Mouse (Mus musculus) left cerebral cortex, adult 6 months (tissue): ENCODE measurements around the gene Gm8909. TPM values are rescaled to one million over a fixed set of nuclear protein-coding genes. Genes with fewer than 3 reads are reported as not detected.

Source experiments
- long read RNA-seq, 2 experiments: library from polyadenylated mRNA; unstranded; transcript quantifications; one replicate each; pipeline ENCODE4 v2.0.0; 2019 to 2020
- polyA plus RNA-seq: library from polyadenylated mRNA; unstranded; fragments of <200 nt; fragmentation: Nextera tagmentation; gene quantifications from 2 replicates; pipeline ENCODE4 v1.2.3, GENCODE M21; 2021

The Gm8909 gene
- 0.39 TPM in 1 of 2 replicates, not detected in the other for polyA plus RNA-seq
- long read RNA-seq, experiment 1, result 0 reads
- long read RNA-seq, experiment 2, partial matches to known transcripts, result 0 of 1 reads
- long read RNA-seq, experiment 2, other reads (novel, unspliced or antisense), result 1 of 1 reads

GRCm38 (mm10) chr17:36168039-36168652 is at the start of gene Gm8909:
Gene Gm8909, minus strand, starts transcription at chr17:36168537.

GRCm38 (mm10) chr17:36190169-36190507 is 21.8 kb upstream of the Gm8909 start, which contains the start of gene H2-T3:
Gene H2-T3, minus strand, starts transcription at chr17:36190287.

GRCm38 (mm10) chr17:36128968-36129817 is 39.1 kb downstream of the Gm8909 start, which contains the start of gene Gm7030:
Gene Gm7030, minus strand, starts transcription at chr17:36129425.

GRCm38 (mm10) chr17:36121352-36122020 is 46.9 kb downstream of the Gm8909 start, which contains the start of gene Gm19684:
Gene Gm19684, plus strand, starts transcription at chr17:36121678.

Other genes starting within 250 kb of the Gm8909 start
- 50.2 and 50.3 TPM in 2 replicates for gene Abcf1, start 198.8 kb downstream of the Gm8909 start, polyA plus RNA-seq
- gene Gnl1, start 188.7 kb downstream of the Gm8909 start, polyA plus RNA-seq, result 23.8 and 41.5 TPM in 2 replicates
- gene Prr3, start 188.3 kb downstream of the Gm8909 start, polyA plus RNA-seq, result 12.1 and 12.4 TPM in 2 replicates
- 2.5 and 3.0 TPM in 2 replicates for gene H2-T24, start 148.0 kb downstream of the Gm8909 start, polyA plus RNA-seq
- 24.6 and 34.7 TPM in 2 replicates for gene H2-T23, start 135.7 kb downstream of the Gm8909 start, polyA plus RNA-seq
- gene H2-T22, start 125.8 kb downstream of the Gm8909 start, polyA plus RNA-seq, result 21.2 and 21.4 TPM in 2 replicates
- gene Gm6034, start 125.6 kb downstream of the Gm8909 start, polyA plus RNA-seq, result not detected in 2 replicates
- gene Gm11127, start 110.2 kb downstream of the Gm8909 start, polyA plus RNA-seq, result not detected in 2 replicates
- 0.06 TPM in 1 of 2 replicates, not detected in the other for gene Gm19684, start 46.9 kb downstream of the Gm8909 start, polyA plus RNA-seq
- not detected in 2 replicates for gene Gm7030, start 39.1 kb downstream of the Gm8909 start, polyA plus RNA-seq
- not detected in 2 replicates for gene H2-T3, start 21.8 kb upstream of the Gm8909 start, polyA plus RNA-seq
- 107 and 115 TPM in 2 replicates for gene Rpp21, start 89.5 kb upstream of the Gm8909 start, polyA plus RNA-seq
- 3.7 and 4.7 TPM in 2 replicates for gene Trim39, start 103.7 kb upstream of the Gm8909 start, polyA plus RNA-seq
- gene H2-M10.2, start 118.0 kb upstream of the Gm8909 start, polyA plus RNA-seq, result not detected in 2 replicates
- not detected in 2 replicates for gene H2-M10.1, start 157.6 kb upstream of the Gm8909 start, polyA plus RNA-seq
- gene H2-M10.3, start 199.9 kb upstream of the Gm8909 start, polyA plus RNA-seq, result not detected in 2 replicates